Mouse (Mus musculus): Measurements from ENCODE around the gene Ier2.

DNA sequence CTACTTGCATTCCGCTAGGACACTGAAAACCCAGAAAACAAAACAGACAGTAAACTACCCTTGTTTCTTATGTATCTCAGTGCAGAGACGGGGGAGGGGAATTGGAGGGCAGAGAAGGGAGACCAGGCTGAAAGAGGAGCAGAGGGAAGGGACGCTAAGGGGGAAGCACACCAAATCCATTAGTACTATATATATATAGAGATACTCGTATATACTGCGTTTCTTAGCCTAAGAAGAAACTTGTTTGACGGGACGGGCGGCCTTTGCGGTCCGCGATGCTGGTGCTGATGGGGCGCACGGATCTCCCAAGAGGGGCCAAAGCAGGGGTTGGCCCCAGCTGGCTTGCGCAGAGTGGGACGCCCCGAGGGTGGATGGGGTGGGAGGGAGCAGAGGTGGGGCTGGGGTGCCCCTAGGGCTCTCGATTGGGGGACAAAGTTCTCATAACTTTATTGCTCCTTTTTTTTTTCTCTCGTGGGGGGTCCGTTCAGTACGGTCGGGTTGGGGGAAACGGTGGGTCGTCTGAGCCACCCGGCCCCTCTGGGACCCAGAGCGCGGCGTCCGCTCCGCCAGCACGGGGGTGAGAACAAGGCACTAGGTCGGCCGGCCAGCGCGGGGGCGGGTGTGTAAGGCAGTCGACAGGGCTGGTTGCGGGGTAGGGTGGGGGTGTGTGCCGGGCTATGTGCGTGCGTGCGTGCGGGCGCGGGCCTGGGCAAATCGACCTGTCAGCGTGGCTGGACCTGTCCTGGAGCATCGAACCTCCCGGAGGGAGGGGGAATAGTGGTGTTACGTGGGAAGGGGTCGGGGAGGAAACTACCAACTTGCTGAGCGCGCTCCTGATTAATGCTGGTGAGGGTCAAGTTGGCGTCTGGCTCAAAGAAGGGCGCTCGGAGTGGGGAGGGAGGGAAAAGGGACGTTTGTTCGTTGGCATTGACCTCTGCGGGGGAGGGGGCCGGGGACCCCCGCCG lies 42.5 kb upstream of the Ier2 start:
- TF ChIP-seq CTCF (IDR thresholded peaks at IDR 0.05; ENCODE audit: low read depth) (no peak), EP300 (optimal IDR thresholded peaks at IDR 0.05) (no peak)
